Mouse (Mus musculus): Measurements from ENCODE around the gene Olfr1402. TPM values are rescaled to one million over a fixed set of nuclear protein-coding genes. Genes with fewer than 3 reads are reported as not detected.

The Olfr1402 gene
- total RNA-seq (2021), result not detected
- polyA plus RNA-seq (2012; rRNA removed), result not detected in 2 replicates
- long read RNA-seq, result 0 reads

- TF ChIP-seq CTCF (IDR thresholded peaks at IDR 0.05), result no peak
- no peak for TF ChIP-seq POLR2A (IDR thresholded peaks at IDR 0.05; ENCODE audit: insufficient read depth, low read depth, low read length)
- TF ChIP-seq EP300 (IDR thresholded peaks at IDR 0.05; ENCODE audit: insufficient read depth, low read depth, low read length), result no peak
- Histone ChIP-seq H3K9ac (ENCODE audit: low read depth, low read length) (no peak within 1 kb of the TSS), H3K4me1 (ENCODE audit: control insufficient read depth, insufficient read depth, low read length) (no peaks in the 10 kb centered on the region), H3K4me3 (no peak within 1 kb of the TSS), H3K27ac (no peak within 1 kb of the TSS), H3K79me2 (replicated peaks; ENCODE audit: control insufficient read depth, insufficient read depth, low read length) (no peaks in the 10 kb centered on the region), H3K27me3 (ENCODE audit: control insufficient read depth, insufficient read depth, low read length) (no peaks in the 10 kb centered on the region), H3K36me3 (ENCODE audit: control insufficient read depth, insufficient read depth, low read length) (no peaks in the 10 kb centered on the region)
- DNase-seq, result no peak
- intact Hi-C loops (cut with DNase I), result no loop called here
- 55% methylated on average over 1 of the region's 1 CpGs for WGBS
Observed at GRCm38 (mm10) chr3:97421920-97422319, at the start of gene Olfr1402. Gene Olfr1402 (minus strand): TSS chr3:97422020.

- Histone ChIP-seq H3K4me1 (ENCODE audit: control insufficient read depth, insufficient read depth, low read length) (no peaks in the 10 kb centered on the region), H3K9ac (ENCODE audit: low read depth, low read length) (no peak overlapping the region), H3K79me2 (replicated peaks; ENCODE audit: control insufficient read depth, insufficient read depth, low read length) (no peaks in the 10 kb centered on the region), H3K27me3 (ENCODE audit: control insufficient read depth, insufficient read depth, low read length) (no peaks in the 10 kb centered on the region), H3K36me3 (ENCODE audit: control insufficient read depth, insufficient read depth, low read length) (no peaks in the 10 kb centered on the region), H3K27ac (no peak overlapping the region), H3K4me3 (no peak overlapping the region)
- intact Hi-C loops (cut with DNase I), result no loop called here
- 76% methylated on average over 4 of the region's 4 CpGs for WGBS
- DNase-seq, result no peak
- no peak for TF ChIP-seq POLR2A (IDR thresholded peaks at IDR 0.05; ENCODE audit: insufficient read depth, low read depth, low read length)
- no peak for TF ChIP-seq CTCF (IDR thresholded peaks at IDR 0.05)
- no peak for TF ChIP-seq EP300 (IDR thresholded peaks at IDR 0.05; ENCODE audit: insufficient read depth, low read depth, low read length)
Observed at GRCm38 (mm10) chr3:97455286-97455685, 33.5 kb upstream of the Olfr1402 start.

GRCm38 (mm10) chr3:97438619-97439018 lies 16.8 kb upstream of the Olfr1402 start:
- 76% methylated on average over 2 of the region's 2 CpGs for WGBS
- intact Hi-C loops (cut with DNase I), result no loop called here
- no peak overlapping the region for H3K27ac ChIP-seq

GRCm38 (mm10) chr3:97394289-97394688 lies 27.5 kb downstream of the Olfr1402 start:
- TF ChIP-seq EP300 (IDR thresholded peaks at IDR 0.05; ENCODE audit: insufficient read depth, low read depth, low read length), result no peak
- peak; percentile 66 for TF ChIP-seq CTCF (IDR thresholded peaks at IDR 0.05)
- no peak for TF ChIP-seq POLR2A (IDR thresholded peaks at IDR 0.05; ENCODE audit: insufficient read depth, low read depth, low read length)
- Histone ChIP-seq H3K36me3 (ENCODE audit: control insufficient read depth, insufficient read depth, low read length) (no peaks in the 10 kb centered on the region), H3K27ac (no peak overlapping the region), H3K9ac (ENCODE audit: low read depth, low read length) (no peak overlapping the region), H3K4me1 (ENCODE audit: control insufficient read depth, insufficient read depth, low read length) (no peaks in the 10 kb centered on the region), H3K27me3 (ENCODE audit: control insufficient read depth, insufficient read depth, low read length) (no peaks in the 10 kb centered on the region), H3K4me3 (no peak overlapping the region), H3K79me2 (replicated peaks; ENCODE audit: control insufficient read depth, insufficient read depth, low read length) (no peaks in the 10 kb centered on the region)
- intact Hi-C loops (cut with DNase I), result loop anchor here (1.0 kb wide), 1 partner anchor 191 kb away; no protein-coding TSS in a partner anchor
- 13% methylated on average over 1 of the region's 1 CpGs for WGBS
- no peak for DNase-seq

More at GRCm38 (mm10) chr3:97438619-97439018, 16.8 kb upstream of the Olfr1402 start:
- no peak for DNase-seq
- H3K27me3 ChIP-seq (ENCODE audit: control insufficient read depth, insufficient read depth, low read length), result no peaks in the 10 kb centered on the region
- no peak for TF ChIP-seq EP300 (IDR thresholded peaks at IDR 0.05; ENCODE audit: insufficient read depth, low read depth, low read length)
- no peak for TF ChIP-seq CTCF (IDR thresholded peaks at IDR 0.05)
- no peak for TF ChIP-seq POLR2A (IDR thresholded peaks at IDR 0.05; ENCODE audit: insufficient read depth, low read depth, low read length)
- H3K4me3 ChIP-seq, result no peak overlapping the region
- H3K4me1 ChIP-seq (ENCODE audit: control insufficient read depth, insufficient read depth, low read length), result no peaks in the 10 kb centered on the region
- H3K9ac ChIP-seq (ENCODE audit: low read depth, low read length), result no peak overlapping the region
- no peaks in the 10 kb centered on the region for H3K36me3 ChIP-seq (ENCODE audit: control insufficient read depth, insufficient read depth, low read length)
- no peaks in the 10 kb centered on the region for H3K79me2 ChIP-seq (replicated peaks; ENCODE audit: control insufficient read depth, insufficient read depth, low read length)

- Histone ChIP-seq H3K79me2 (replicated peaks; ENCODE audit: control insufficient read depth, insufficient read depth, low read length) (no peaks in the 10 kb centered on the region), H3K9ac (ENCODE audit: low read depth, low read length) (no peak overlapping the region), H3K36me3 (ENCODE audit: control insufficient read depth, insufficient read depth, low read length) (no peaks in the 10 kb centered on the region), H3K4me1 (ENCODE audit: control insufficient read depth, insufficient read depth, low read length) (no peaks in the 10 kb centered on the region), H3K27ac (no peak overlapping the region), H3K27me3 (ENCODE audit: control insufficient read depth, insufficient read depth, low read length) (no peaks in the 10 kb centered on the region), H3K4me3 (no peak overlapping the region)
- 66% methylated on average over 5 of the region's 5 CpGs for WGBS
- no peak for TF ChIP-seq EP300 (IDR thresholded peaks at IDR 0.05; ENCODE audit: insufficient read depth, low read depth, low read length)
- TF ChIP-seq POLR2A (IDR thresholded peaks at IDR 0.05; ENCODE audit: insufficient read depth, low read depth, low read length), result no peak
- peak; percentile 64 for TF ChIP-seq CTCF (IDR thresholded peaks at IDR 0.05)
- DNase-seq, result no peak
- intact Hi-C loops (cut with DNase I), result no loop called here
Observed at GRCm38 (mm10) chr3:97393079-97393478, 28.7 kb downstream of the Olfr1402 start.

GRCm38 (mm10) chr3:97370382-97370781 lies 51.4 kb downstream of the Olfr1402 start:
- no peak for DNase-seq
- Histone ChIP-seq H3K27ac (no peak overlapping the region), H3K9ac (ENCODE audit: low read depth, low read length) (no peak overlapping the region), H3K4me3 (no peak overlapping the region), H3K4me1 (ENCODE audit: control insufficient read depth, insufficient read depth, low read length) (no peaks in the 10 kb centered on the region), H3K27me3 (ENCODE audit: control insufficient read depth, insufficient read depth, low read length) (no peaks in the 10 kb centered on the region), H3K79me2 (replicated peaks; ENCODE audit: control insufficient read depth, insufficient read depth, low read length) (no peaks in the 10 kb centered on the region), H3K36me3 (ENCODE audit: control insufficient read depth, insufficient read depth, low read length) (no peaks in the 10 kb centered on the region)
- TF ChIP-seq EP300 (IDR thresholded peaks at IDR 0.05; ENCODE audit: insufficient read depth, low read depth, low read length) (no peak), POLR2A (IDR thresholded peaks at IDR 0.05; ENCODE audit: insufficient read depth, low read depth, low read length) (no peak), CTCF (IDR thresholded peaks at IDR 0.05) (no peak)
- intact Hi-C loops (cut with DNase I), result no loop called here

Data from heart, adult 2 months (tissue).